In the genomic region with DNA sequence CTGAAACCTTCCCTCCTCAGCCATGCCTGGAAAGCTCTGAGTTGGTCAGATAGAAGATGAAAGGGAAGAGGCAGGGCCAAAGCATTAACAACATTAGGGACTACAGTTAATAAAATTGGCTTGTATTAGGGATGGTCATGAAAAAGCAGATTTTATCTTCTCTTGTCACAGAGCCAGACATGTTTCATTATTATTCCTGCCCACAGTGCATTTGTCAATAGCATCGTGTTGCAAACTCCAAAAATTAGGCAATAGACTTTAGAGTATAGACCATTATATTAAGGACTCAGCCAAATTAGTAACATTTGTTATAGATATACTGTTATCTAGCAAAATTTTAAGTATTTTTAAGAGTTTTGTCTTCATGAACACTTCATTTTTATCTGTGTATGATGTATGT, we compare ENCODE assay signal across 31 mouse cellular contexts. TPM values are rescaled to one million over a fixed set of nuclear protein-coding genes. Genes with fewer than 3 reads are reported as not detected.
A peak's percentile ranks its signal among the peaks of the same experiment; 100 is the strongest.
DNase-seq lines count a peak whose midpoint lies in the region; ATAC-seq and TF ChIP-seq lines count a peak whose summit lies in the region.
"Had no signal": no experiment of that assay in that cellular context is flagged by ENCODE, and none has a peak within 500 bp of the region (broad histone marks: within the 10 kb centered on the region; RNA-seq: fewer than 3 reads in every experiment).

No protein-coding gene starts in this region.

- H3K4me3 ChIP-seq in lung, embryonic 14.5 days (ENCODE audit: low read depth, low read length), result no peak overlapping the region
- no peak overlapping the region for H3K4me3 ChIP-seq in heart, embryonic 11.5 days (ENCODE audit: low read depth, low read length)
- H3K4me3 ChIP-seq: embryonic facial prominence, embryonic 10.5 days; embryonic facial prominence, embryonic 13.5 days; erythroblast, embryonic 14.5 days; forebrain, embryonic 10.5 days; forebrain, embryonic 13.5 days; heart, embryonic 13.5 days had no signal

- no peak overlapping the region for H3K27ac ChIP-seq in lung, embryonic 14.5 days (ENCODE audit: low read depth)
- no peak overlapping the region for H3K27ac ChIP-seq in heart, embryonic 11.5 days (ENCODE audit: low read depth, low read length)
- H3K27ac ChIP-seq: embryonic facial prominence, embryonic 10.5 days; embryonic facial prominence, embryonic 13.5 days; forebrain, embryonic 10.5 days; heart, embryonic 13.5 days; hindbrain, embryonic 14.5 days; hindbrain, postnatal 0 days had no signal

- peak; percentile 23 for DNase-seq in lung, embryonic 14.5 days
- no peak for DNase-seq in lung, postnatal 4 days
- peak; percentile 14 for DNase-seq in lung, postnatal 36 days
- DNase-seq in lung, postnatal 25 days (ENCODE audit: low spot score), result no peak
- DNase-seq in fat pad, adult 2 months (ENCODE audit: extremely low read depth, low read depth, low spot score), result peak; percentile 59
- no peak for DNase-seq in urinary bladder, postnatal 25 days (ENCODE audit: low spot score)
- DNase-seq in adrenal gland, postnatal 14 days, result no peak
- DNase-seq: adrenal gland, adult 2 months; adrenal gland, postnatal 25 days; B cell, adult 2 months; cerebellum, adult 11-12 months; cerebellum, adult 8-10 months; cerebellum, postnatal 10 days; cerebellum, postnatal 36 days; embryo, embryonic 11 days; gastrocnemius, postnatal 10 days; gastrocnemius, postnatal 36 days; heart, postnatal 14 days; heart, postnatal 4 days had no signal

- TF ChIP-seq CTCF in lung, embryonic 14.5 days (IDR thresholded peaks at IDR 0.05; ENCODE audit: low read depth), result no peak

- no peak overlapping the region for H3K4me2 ChIP-seq in lung, embryonic 14.5 days
- no peak overlapping the region for H3K4me2 ChIP-seq in heart, embryonic 11.5 days
- H3K4me2 ChIP-seq: embryonic facial prominence, embryonic 13.5 days; forebrain, embryonic 13.5 days; heart, embryonic 13.5 days; hindbrain, embryonic 14.5 days had no signal

- ATAC-seq in lung, embryonic 14.5 days (ENCODE audit: insufficient read depth), result no peak; the same call in 1 of the 2 replicates
- ATAC-seq in heart, embryonic 11.5 days (replicated peaks; ENCODE audit: insufficient number of reproducible peaks, low FRiP score, low TSS enrichment), result no peak
- ATAC-seq: forebrain, embryonic 13.5 days; forebrain, embryonic 16.5 days; hindbrain, postnatal 0 days; inflammation-experienced regulatory T-cells, adult 6 months; Patski had no signal

- H3K4me1 ChIP-seq in lung, embryonic 14.5 days (ENCODE audit: insufficient read depth), result no peaks in the 10 kb centered on the region
- H3K4me1 ChIP-seq in heart, embryonic 11.5 days (ENCODE audit: control insufficient read depth, insufficient read depth, low read length), result no peaks in the 10 kb centered on the region; the same call in 1 of the 2 replicates
- H3K4me1 ChIP-seq: embryonic facial prominence, embryonic 10.5 days; embryonic facial prominence, embryonic 13.5 days; heart, embryonic 13.5 days had no signal

- H3K36me3 ChIP-seq in lung, embryonic 14.5 days (ENCODE audit: insufficient read depth), result no peaks in the 10 kb centered on the region
- H3K36me3 ChIP-seq in heart, embryonic 11.5 days (ENCODE audit: control insufficient read depth, insufficient read depth, low read length), result no peaks in the 10 kb centered on the region
- H3K36me3 ChIP-seq: embryonic facial prominence, embryonic 13.5 days had no signal

- no peaks in the 10 kb centered on the region for H3K9me3 ChIP-seq in lung, embryonic 14.5 days (ENCODE audit: low read depth, low read length)
- no peaks in the 10 kb centered on the region for H3K9me3 ChIP-seq in heart, embryonic 11.5 days (replicated peaks; ENCODE audit: control insufficient read depth, low read length)
- H3K9me3 ChIP-seq: embryonic facial prominence, embryonic 10.5 days; embryonic facial prominence, embryonic 13.5 days; forebrain, embryonic 10.5 days; forebrain, embryonic 13.5 days; heart, embryonic 13.5 days had no signal

- 49% methylated on average over 1 of the region's 1 CpGs for WGBS in lung, embryonic 14.5 days
- WGBS in heart, embryonic 11.5 days (ENCODE audit: insufficient replicate concordance), result 68% methylated on average over 1 of the region's 1 CpGs

- H3K9ac ChIP-seq in lung, embryonic 14.5 days, result no peak overlapping the region
- H3K9ac ChIP-seq in heart, embryonic 11.5 days (ENCODE audit: low read depth, low read length), result no peak overlapping the region
- H3K9ac ChIP-seq: embryonic facial prominence, embryonic 13.5 days; forebrain, embryonic 13.5 days; heart, embryonic 13.5 days; hindbrain, embryonic 14.5 days had no signal

- H3K27me3 ChIP-seq in lung, embryonic 14.5 days (ENCODE audit: insufficient read depth, low read length), result no peaks in the 10 kb centered on the region
- no peaks in the 10 kb centered on the region for H3K27me3 ChIP-seq in heart, embryonic 11.5 days (ENCODE audit: control insufficient read depth, insufficient read depth, low read length)
- H3K27me3 ChIP-seq: embryonic facial prominence, embryonic 13.5 days; forebrain, embryonic 13.5 days; heart, embryonic 13.5 days; Patski had no signal

RNA-seq across cellular contexts. Expression of gene Elf2, which starts 43.7 kb away (rescaled TPM):
- polyA plus RNA-seq in lung, embryonic 14.5 days (2014; fragmentation: Nextera tagmentation; extraction: Ambion mirVana), result 59.4 and 60.8 TPM in 2 replicates
- polyA plus RNA-seq in heart, embryonic 11.5 days (2014; fragmentation: Nextera tagmentation; extraction: Ambion mirVana), result 44.5 and 48.2 TPM in 2 replicates
- total RNA-seq in adrenal gland, postnatal 14 days (2021), result 87.8 and 88.4 TPM in 2 replicates

Comparison
In these comparisons a context has a peak if more than half of its experiments do, and no peak if none do; other contexts are left out.
1. DNase-seq: peak in lung, embryonic 14.5 days (single experiment), lung, postnatal 36 days (single experiment) and fat pad, adult 2 months (single experiment); none in lung, postnatal 4 days (0 of 2), lung, postnatal 25 days (single experiment), urinary bladder, postnatal 25 days (single experiment) and adrenal gland, postnatal 14 days (single experiment).